Mouse (Mus musculus) limb, embryonic 11.5 days (tissue): ENCODE data around the gene Egfem1. TPM values are rescaled to one million over a fixed set of nuclear protein-coding genes. Genes with fewer than 3 reads are reported as not detected.

Source experiments
- ATAC-seq: fragments of 200-750 bp; cut with Nextera tagmentation; 2 replicates; pipeline ENCODE4 v1.8.0; 2017; ENCODE audit warnings: low read depth; ENCODE audit not compliant: insufficient number of reproducible peaks, low FRiP score, low TSS enrichment
- DNase-seq: peaks from one replicate; pipeline ENCODE4 v3.0.0-alpha.2; 2015; ENCODE audit warnings: low spot score
- H3K27ac ChIP-seq: fragments of 300-500 bp; sonication (generic); replicated peaks from 2 replicates; pipeline ENCODE4 v1.5.1; 2014; ENCODE audit warnings: low read depth, mild to moderate bottlenecking, low read length
- H3K27me3 ChIP-seq: fragments of 300-500 bp; sonication (generic); 2 replicates; pipeline ENCODE4 v1.6.1; 2014; ENCODE audit warnings: mild to moderate bottlenecking, low read length, mixed read lengths; ENCODE audit not compliant: control insufficient read depth, insufficient read depth
- H3K36me3 ChIP-seq: fragments of 300-500 bp; sonication (generic); 2 replicates; pipeline ENCODE4 v1.6.1; 2014; ENCODE audit warnings: mild to moderate bottlenecking, low read length, moderate library complexity, mixed read lengths; ENCODE audit not compliant: control insufficient read depth, insufficient read depth
- H3K4me1 ChIP-seq: fragments of 300-500 bp; sonication (generic); 2 replicates; pipeline ENCODE4 v1.6.1; 2014; ENCODE audit warnings: low read length, mixed read lengths; ENCODE audit not compliant: control insufficient read depth, insufficient read depth
- H3K4me2 ChIP-seq: fragments of 300-500 bp; sonication (generic); 2 replicates; pipeline ENCODE4 v1.6.1; 2014; ENCODE audit warnings: low read depth, mild to moderate bottlenecking, moderate library complexity; ENCODE audit not compliant: severe bottlenecking
- H3K4me3 ChIP-seq: fragments of 300-500 bp; sonication (generic); 2 replicates; pipeline ENCODE4 v1.5.1; 2014; ENCODE audit warnings: low read depth, low read length
- H3K9ac ChIP-seq: fragments of 300-500 bp; sonication (generic); 2 replicates; pipeline ENCODE4 v1.6.1; 2014; ENCODE audit warnings: mild to moderate bottlenecking, low read length
- H3K9me3 ChIP-seq: fragments of 300-500 bp; sonication (generic); 2 replicates; pipeline ENCODE4 v1.6.1; 2016; ENCODE audit warnings: low read length; ENCODE audit not compliant: control insufficient read depth
- WGBS: fragments of 180-500 bp; shearing (Covaris S2); extraction: QIAGEN DNeasy Blood & Tissue Kit; methylation state at CpG from one replicate; pipeline ENCODE4 v1.1.7; 2014; 5-methylcytosine and 5-hydroxymethylcytosine counted together
- polyA plus RNA-seq: library from polyadenylated mRNA; unstranded; fragments of >200 nt; fragmentation: Nextera tagmentation; extraction: Ambion mirVana; gene quantifications from 2 replicates; pipeline ENCODE4 v1.2.1, GENCODE M21; 2014

Egfem1 gene
- polyA plus RNA-seq, 1 experiment from 2014 or later = 4.2 TPM

- WGBS = 73% methylated on average over 3 of the region's 3 CpGs
- DNase-seq (no peak), ATAC-seq (no peak)
- no peaks in the 10 kb centered on the region for H3K27me3 ChIP-seq
- no peak overlapping the region for H3K4me3 ChIP-seq
- H3K9ac ChIP-seq = no peak overlapping the region
- H3K36me3 ChIP-seq = no peaks in the 10 kb centered on the region
- no peak overlapping the region for H3K27ac ChIP-seq
- H3K9me3 ChIP-seq = no peaks in the 10 kb centered on the region
- no peaks in the 10 kb centered on the region for H3K4me1 ChIP-seq
- H3K4me2 ChIP-seq = no peak overlapping the region
These were observed 526.9 kb downstream of the Egfem1 start for GRCm38 (mm10) chr3:29608713-29609112.

- ATAC-seq (no peak), DNase-seq (no peak)
- Histone ChIP-seq H3K36me3 (no peaks in the 10 kb centered on the region), H3K4me1 (no peaks in the 10 kb centered on the region), H3K27ac (no peak overlapping the region), H3K4me2 (no peak overlapping the region), H3K4me3 (no peak overlapping the region), H3K9me3 (no peaks in the 10 kb centered on the region), H3K27me3 (no peaks in the 10 kb centered on the region), H3K9ac (no peak overlapping the region)
- 84% methylated on average over 2 of the region's 2 CpGs for WGBS
These were observed 527.4 kb downstream of the Egfem1 start for GRCm38 (mm10) chr3:29609174-29609573.

- no peak overlapping the region for H3K4me3 ChIP-seq
- ATAC-seq = no peak
- no peaks in the 10 kb centered on the region for H3K36me3 ChIP-seq
- WGBS = 88% methylated on average over 1 of the region's 1 CpGs
- H3K27me3 ChIP-seq = no peaks in the 10 kb centered on the region
- H3K4me1 ChIP-seq = 0 out of 2 replicates have a peak, but pooled peaks cover 3% of the 10 kb centered on the region
- H3K9ac ChIP-seq = no peak overlapping the region
- H3K4me2 ChIP-seq = no peak overlapping the region
- DNase-seq = no peak
- no peak overlapping the region for H3K27ac ChIP-seq
- H3K9me3 ChIP-seq = no peaks in the 10 kb centered on the region
These were observed 537.8 kb downstream of the Egfem1 start for GRCm38 (mm10) chr3:29619586-29619985.

DNA sequence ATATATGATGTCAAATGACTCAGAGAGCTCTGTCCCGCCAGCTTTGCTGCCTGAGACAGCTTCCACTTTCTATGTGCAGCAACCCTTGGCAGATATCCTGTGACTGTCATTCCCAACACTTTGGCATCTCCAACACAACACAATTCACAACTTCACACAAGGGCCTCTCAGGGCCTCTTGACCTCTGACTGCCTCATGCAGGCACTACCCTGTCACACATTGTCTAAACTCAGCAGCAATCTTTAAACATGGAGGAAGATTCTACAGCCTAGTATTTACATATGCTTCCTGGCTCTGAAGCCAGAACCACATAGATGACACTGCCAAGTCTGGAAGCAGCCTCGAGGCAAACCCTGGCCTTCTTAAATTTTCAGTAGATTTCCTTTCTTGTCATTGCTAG lies 558.0 kb downstream of the Egfem1 start:
- H3K27ac ChIP-seq = no peak overlapping the region
- H3K4me2 ChIP-seq = no peak overlapping the region
- 80% methylated on average over 2 of the region's 2 CpGs for WGBS
- no peaks in the 10 kb centered on the region for H3K4me1 ChIP-seq
- H3K36me3 ChIP-seq = no peaks in the 10 kb centered on the region
- ATAC-seq = no peak
- H3K9me3 ChIP-seq = no peaks in the 10 kb centered on the region
- H3K9ac ChIP-seq = no peak overlapping the region
- no peak overlapping the region for H3K4me3 ChIP-seq
- DNase-seq = no peak
- H3K27me3 ChIP-seq = no peaks in the 10 kb centered on the region

DNA sequence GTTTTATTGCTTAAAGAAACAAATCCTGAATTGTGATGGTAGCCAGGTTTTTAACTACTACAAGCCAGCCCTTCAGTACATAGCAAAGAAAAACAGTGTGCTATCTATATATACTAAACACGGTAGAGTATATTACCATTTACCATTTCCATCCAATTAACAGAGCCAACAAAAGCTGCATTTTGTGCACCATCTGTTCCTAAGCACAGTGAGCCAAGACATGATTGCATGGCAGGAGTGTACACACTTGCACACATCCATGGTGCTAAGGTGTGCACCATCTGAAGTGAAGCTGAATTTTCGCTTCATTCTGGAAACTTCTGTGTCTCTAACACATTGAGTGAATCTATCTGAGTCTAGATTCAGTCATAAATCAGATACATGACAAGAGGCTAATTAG lies 585.0 kb downstream of the Egfem1 start:
- no peaks in the 10 kb centered on the region for H3K4me1 ChIP-seq
- no peak overlapping the region for H3K9ac ChIP-seq
- ATAC-seq = no peak
- no peak overlapping the region for H3K4me2 ChIP-seq
- H3K36me3 ChIP-seq = no peaks in the 10 kb centered on the region
- H3K4me3 ChIP-seq = no peak overlapping the region
- WGBS = 92% methylated on average over 2 of the region's 2 CpGs
- DNase-seq = no peak
- no peaks in the 10 kb centered on the region for H3K27me3 ChIP-seq
- no peaks in the 10 kb centered on the region for H3K9me3 ChIP-seq
- no peak overlapping the region for H3K27ac ChIP-seq

DNA sequence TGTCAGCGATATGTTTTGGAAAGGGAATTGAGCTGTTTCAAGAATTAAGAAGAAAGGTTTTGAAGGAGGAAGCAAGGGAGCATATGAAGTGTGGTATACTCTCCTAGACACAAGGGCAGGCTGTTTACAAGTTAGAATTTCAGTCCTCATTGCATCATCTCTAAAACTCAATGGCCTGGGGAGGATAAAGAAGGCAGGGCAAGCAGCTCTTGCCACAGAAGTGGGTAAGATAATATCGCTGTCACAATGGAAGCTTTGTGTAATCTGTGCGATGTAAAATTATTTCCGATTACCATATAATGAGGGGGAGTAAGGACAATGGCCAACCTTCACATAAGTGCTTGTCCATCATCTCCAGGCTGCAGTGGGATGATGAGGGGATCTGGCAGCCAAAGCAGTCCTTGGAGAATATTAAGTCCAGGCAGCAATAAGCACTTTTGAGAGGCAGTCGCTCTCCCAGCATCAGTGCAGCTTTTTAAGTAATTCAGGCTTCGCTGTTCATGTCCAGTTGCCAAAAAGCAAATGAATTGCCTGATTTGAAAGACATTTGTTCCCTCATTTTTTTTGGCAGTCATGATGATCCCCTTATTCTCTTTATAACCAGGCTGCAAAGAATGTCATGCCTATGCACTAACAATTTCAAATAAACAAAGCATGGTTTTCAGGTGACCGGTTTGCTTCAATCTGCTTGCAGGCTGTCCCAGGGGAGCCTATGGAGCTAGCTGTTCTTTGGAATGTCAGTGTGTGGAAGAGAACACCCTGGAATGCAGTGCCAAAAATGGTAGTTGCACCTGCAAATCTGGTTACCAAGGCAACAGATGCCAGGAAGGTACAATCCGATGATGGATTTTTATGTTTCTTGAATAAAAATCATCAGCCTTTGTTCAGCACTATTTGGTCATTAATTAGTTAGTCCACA lies 607.8 kb downstream of the Egfem1 start:
- Histone ChIP-seq H3K27ac (no peak overlapping the region), H3K9me3 (no peaks in the 10 kb centered on the region), H3K4me3 (no peak overlapping the region), H3K36me3 (no peaks in the 10 kb centered on the region), H3K9ac (no peak overlapping the region), H3K4me1 (no peaks in the 10 kb centered on the region), H3K4me2 (no peak overlapping the region), H3K27me3 (no peaks in the 10 kb centered on the region)
- ATAC-seq = no peak
- DNase-seq = no peak
- 88% methylated on average over 8 of the region's 8 CpGs for WGBS

- no peaks in the 10 kb centered on the region for H3K27me3 ChIP-seq
- H3K4me1 ChIP-seq = no peaks in the 10 kb centered on the region
- no peak overlapping the region for H3K9ac ChIP-seq
- H3K36me3 ChIP-seq = no peaks in the 10 kb centered on the region
- H3K4me2 ChIP-seq = no peak overlapping the region
- DNase-seq (no peak), ATAC-seq (no peak)
- H3K4me3 ChIP-seq = no peak overlapping the region
- no peaks in the 10 kb centered on the region for H3K9me3 ChIP-seq
- 77% methylated on average over 2 of the region's 2 CpGs for WGBS
- no peak overlapping the region for H3K27ac ChIP-seq
These were observed 619.3 kb downstream of the Egfem1 start for GRCm38 (mm10) chr3:29701126-29701525.

- no peak overlapping the region for H3K4me2 ChIP-seq
- H3K9ac ChIP-seq = no peak overlapping the region
- no peak overlapping the region for H3K4me3 ChIP-seq
- H3K27me3 ChIP-seq = no peaks in the 10 kb centered on the region
- ATAC-seq = no peak
- WGBS = 90% methylated on average over 2 of the region's 2 CpGs
- no peak overlapping the region for H3K27ac ChIP-seq
- no peaks in the 10 kb centered on the region for H3K4me1 ChIP-seq
- no peaks in the 10 kb centered on the region for H3K36me3 ChIP-seq
- no peaks in the 10 kb centered on the region for H3K9me3 ChIP-seq
- DNase-seq = no peak
These were observed 625.0 kb downstream of the Egfem1 start for GRCm38 (mm10) chr3:29706816-29707215.
